Mouse (Mus musculus) kidney, postnatal 4 days (tissue): ENCODE results near the gene Ctc1.
"Not testable (repeated sequence)": the region's sequence is repeated elsewhere in the genome, so short reads cannot be mapped to it uniquely, and the experiment has no call there.

Experiments
- DNase-seq, 2 experiments: peaks; one replicate each; pipeline ENCODE4 v3.0.0; 2021; ENCODE audit warnings: mixed read lengths in 2 of 2

The Ctc1 gene

DNA sequence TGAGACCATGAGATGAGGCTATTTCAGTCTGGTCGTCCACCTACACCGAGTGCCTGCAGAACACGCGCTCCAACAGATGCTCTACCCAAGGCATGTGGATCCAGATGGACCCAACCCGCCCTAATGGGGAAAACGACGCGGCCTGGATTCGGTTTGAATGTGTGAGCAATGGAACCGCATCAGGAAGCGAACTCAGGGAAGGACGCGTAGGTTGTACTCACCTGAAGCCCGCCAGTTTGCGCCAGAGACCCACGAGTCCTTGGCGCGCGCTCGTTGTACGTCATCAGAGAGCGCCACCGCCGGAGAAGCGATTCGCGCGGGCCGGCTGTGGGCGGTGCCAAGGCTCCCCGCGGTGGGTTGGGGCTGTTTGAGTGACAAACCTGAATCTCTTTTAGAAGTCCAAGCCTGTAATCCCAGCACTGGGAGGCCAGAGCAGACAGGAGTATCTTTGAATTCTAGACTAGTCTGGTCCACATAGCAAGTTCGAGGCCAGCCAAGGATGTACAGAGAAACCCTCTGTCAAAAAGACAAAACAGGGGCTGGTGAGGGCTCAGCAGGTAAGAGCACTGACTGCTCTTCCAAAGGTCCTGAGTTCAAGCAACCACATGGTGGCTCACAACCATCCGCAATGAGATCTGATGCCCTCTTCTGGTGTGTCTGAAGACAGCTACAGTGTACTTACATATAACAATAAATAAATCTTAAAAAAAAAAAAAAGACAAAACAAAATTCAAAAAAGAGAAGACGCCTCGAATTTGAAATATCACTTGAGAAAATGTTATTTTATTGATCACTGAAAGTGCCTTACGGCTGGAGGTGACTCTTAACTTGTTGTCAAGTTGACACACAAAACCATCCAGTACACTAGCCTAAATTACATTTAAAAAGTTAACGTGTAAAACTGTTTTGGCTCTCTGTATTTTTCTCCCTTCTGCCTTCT, 7.3 kb upstream of the Ctc1 start, which contains the start of gene Pfas:
Pfas (minus strand) TSS at position 279 of the 940 bp plus-strand sequence.
- DNase-seq = peak; percentile 97 to 98

DNA sequence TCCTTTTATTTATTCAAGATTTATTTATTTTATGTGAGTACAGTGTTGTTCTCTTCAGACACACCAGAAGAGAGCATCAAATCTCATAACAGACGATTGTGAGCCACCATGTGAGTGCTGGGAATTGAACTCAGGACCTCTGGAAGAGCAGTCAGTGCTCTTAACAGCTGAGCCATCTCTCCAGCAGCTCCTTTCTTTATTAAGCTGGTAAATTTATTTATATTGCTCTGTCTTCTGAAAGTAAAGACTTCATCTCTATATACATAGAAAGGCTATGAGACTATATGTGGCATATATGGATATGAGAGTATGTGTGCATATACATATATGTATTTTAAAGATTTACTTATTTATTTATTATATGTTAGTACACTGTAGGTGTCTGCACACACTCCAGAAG, 6.2 kb upstream of the Ctc1 start:
- DNase-seq = no peak

DNA sequence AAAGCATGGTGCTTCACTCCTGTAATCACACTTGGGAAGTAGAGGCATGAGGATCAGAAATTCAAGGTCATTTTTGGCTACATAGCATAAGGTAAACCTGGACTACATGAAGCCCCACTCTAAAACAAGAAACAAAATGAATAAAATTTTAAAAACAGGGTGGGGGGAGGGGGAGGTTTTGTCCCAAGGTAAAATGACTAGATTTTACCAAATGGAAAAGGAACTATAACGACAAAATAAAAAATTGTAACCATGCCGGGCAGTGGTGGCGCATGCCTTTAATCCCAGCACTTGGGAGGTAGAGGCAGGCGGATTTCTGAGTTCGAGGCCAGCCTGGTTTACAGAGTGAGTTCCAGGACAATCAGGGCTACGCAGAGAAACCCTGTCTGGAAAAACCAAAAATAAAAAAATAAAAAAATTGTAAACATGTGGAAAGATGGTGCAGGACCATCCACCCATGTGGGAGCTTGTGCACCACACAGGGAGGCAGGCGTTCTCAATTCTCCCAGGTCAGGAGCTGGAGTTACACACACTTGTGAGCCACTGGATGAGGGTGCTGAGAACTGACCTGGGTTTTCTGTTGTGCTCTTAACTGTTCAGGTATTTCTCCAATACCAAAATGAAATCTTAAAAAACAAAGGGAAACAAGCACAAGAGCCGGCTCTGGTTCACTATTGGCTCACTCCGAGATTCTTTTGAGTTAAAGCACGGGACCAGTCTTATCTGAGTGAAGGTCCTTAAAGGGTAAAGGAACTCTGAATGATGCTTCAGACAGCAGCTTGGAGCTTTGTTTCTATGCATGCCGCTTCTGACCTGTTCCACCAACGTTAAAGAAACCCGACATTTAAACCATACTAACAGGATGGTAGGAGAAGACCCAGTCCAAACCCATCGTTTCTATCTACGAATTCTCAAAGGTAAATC, 5.0 kb upstream of the Ctc1 start:
- no peak for DNase-seq

DNA sequence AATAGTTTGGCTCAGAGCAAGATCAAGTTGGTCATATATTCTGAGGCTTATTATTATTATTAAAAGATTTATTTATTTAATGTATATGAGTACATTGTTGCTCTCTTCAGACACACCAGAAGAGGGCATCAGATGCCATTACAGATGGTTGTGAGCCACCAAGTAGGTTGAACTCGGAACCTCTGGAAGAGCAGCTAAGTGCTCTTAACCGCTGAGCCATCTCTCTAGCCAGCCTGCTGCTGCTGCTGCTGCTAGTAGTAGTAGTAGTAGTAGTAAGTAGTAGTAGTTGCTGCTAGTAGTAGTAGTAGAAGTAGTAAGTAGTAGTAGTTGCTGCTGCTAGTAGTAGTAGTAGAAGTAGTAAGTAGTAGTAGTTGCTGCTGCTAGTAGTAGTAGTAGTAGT, 4.3 kb upstream of the Ctc1 start:
- not testable (repeated sequence) for DNase-seq

DNA sequence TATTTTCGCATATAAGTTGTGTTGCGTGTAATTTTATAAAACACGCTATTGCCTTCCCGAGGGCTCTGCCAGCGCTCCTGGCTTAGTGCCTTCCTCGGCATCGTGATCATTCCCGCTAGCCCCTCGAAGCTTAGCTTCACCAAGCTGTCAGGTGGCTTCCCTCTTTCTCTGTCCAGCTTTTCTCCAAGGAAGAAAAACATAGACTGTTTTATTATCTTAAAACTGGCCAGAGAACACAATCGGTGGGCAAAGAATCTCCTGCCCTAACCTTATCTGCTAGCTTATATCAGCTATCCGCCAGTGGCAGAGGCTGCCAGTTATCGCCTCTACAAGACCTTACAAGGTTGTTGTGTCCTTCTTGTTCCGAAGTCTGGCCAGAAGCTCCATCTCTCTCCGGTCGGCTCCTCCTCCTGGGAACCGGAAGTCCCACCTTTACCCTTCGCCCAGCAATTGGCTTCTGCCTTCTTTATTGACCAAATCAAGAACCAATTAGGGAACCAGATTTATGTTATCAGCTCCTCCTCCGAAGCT, 3.6 kb upstream of the Ctc1 start:
- peak; percentile 89 to 92 for DNase-seq

DNA sequence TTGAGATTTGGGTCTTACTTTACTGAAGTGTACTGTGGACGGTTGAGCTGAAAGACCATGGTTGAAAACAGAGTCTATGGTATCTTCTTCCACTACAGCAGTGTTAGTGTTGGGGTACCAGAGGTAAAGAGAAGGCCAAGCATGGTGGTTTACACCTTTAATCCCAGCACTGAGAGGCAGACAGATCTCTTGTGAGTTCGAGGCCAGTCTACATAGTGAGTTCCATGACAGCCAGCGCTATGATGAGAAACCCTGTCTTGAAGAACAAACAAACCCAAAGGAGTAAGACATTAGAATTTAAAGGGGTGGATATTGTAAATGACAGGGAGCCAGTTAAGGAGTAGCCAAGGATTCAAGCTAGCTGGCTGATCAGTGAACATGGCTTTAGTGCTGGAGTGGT, 1.0 kb downstream of the Ctc1 start:
- DNase-seq = no peak

DNA sequence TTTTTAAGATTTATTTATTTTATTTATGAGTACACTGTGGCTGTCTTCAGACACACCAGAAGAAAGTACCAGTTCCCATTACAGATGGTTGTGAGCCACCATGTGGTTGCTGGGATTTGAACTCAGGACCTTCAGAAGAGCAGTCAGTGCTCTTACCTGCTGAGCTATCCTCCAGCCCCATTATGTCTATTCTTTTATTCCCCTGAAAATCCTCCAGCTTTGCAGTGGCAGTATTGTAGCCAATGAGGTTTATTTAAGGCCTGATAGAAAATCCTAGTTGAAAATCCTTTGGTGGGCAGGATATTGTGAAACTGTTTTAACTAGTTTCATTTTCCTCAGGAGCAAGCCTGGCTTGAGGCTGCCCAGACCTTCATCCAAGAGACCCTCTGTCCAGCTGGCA, 5.0 kb downstream of the Ctc1 start:
- DNase-seq = no peak

DNA sequence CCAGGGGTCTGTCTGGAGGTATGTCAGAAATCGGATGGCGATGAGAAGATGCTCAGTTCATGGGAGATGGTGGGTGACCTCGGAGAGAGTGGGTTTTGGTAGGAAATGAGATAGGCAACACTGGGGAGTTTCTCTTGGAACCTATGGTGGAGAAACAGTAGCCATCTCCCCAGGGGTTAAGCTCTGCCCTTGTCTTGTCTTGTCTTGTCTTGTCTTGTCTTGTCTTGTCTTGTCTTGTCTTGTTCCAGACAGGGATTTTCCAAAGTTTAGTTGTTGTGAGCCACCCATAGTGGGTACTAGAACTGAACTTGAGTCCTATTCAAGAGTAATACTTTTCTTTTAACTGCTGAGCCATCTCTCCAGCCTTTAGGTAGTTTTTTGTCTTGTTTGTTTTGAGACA, 10.9 kb downstream of the Ctc1 start:
- no peak for DNase-seq

DNA sequence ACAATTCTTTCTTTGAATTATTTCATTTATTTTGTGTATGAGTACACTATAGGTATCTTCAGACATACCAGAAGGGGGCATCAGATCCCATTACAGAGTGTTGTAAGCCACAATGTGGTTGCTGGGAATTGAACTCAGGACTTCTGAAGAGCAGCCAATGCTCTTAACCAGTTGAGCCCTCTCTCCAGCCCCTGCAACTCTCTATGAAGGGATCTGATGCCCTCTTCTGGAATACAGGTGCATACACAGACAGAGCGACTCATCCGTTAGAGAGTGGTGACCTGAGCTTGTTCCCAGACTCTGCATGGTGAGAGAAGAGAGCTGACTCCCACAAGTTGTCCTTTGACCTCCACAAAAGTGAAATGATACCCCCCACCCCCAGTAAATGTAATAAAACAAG, 13.1 kb downstream of the Ctc1 start:
- no peak for DNase-seq

DNA sequence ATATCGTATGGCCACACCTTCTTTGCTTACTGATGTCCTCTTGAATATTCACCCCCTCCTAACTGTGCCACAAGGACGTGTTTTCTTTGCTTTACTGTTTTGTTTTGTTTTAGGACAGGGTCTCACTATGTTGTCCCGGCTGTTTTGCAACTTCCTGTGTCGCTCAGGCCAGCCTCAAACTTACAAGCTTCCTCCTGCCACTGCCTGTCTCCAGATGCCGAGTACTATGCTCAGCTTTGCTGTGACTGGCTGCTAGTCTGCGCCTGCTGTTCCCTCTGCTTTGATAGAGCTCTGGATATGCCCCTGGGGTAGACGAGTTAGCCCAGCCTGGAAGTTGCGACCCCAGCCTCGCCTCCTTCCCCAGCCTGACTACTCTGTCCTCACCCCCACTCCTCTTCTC, 17.8 kb downstream of the Ctc1 start:
- DNase-seq = no peak

DNA sequence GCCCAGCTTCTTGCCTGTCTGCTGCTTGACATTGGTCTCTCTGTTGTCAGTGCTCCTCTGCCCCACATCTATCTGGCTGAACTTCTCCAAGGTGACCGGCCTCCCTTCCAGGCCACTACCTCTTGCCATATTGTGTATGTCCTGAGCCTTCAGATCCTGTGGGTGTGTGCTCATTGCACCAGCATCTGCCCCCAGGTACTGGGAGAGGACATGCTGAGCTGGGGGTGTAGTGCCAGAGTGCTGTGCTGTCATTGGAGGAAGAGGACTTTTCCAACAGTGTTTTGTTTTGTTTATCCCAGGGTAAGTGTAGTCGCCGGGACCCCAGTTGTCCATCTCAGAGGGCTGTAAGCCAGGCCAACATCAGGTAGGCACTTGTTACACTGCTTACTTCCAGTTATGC, 18.9 kb downstream of the Ctc1 start:
- no peak for DNase-seq

DNA sequence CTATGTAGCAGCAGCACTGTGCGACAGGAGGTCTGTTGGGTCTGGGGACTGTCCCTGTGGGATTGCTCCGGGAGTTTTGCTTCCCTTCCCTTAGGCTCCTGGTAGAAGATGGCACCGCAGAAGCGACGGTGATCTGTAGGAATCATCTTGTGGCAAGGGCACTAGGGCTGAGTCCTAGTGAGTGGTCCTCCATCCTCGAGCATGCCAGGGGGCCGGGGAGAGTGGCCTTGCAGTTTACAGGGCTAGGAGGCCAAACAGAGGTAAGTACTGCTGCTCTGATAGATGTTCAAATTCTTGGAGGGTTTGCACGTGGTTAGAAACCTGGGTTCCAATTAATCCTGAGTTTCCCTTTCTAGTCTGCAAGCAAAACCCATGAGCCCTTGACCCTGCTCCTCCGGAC, 19.7 kb downstream of the Ctc1 start:
- DNase-seq = no peak

DNA sequence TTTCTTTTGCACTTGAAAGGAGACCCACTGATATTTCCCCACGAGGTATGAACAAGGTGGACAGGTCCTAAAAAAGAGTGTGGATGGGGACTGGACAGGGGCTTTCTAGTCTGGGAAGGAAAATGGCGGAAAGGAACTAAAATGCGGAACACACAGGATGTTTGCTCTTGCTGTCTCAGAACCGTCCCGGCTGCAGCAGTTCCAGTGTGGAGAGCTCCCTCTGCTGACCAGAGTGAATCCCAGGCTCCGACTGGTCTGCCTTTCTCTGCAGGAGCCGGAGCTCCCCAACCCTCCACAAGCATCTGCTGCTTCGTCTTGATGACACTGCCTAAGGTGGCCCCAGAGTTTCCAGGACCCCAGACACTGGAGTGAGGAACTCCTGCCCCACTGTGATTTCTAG, 20.1 kb downstream of the Ctc1 start:
- DNase-seq = peak; percentile 85 to 92

DNA sequence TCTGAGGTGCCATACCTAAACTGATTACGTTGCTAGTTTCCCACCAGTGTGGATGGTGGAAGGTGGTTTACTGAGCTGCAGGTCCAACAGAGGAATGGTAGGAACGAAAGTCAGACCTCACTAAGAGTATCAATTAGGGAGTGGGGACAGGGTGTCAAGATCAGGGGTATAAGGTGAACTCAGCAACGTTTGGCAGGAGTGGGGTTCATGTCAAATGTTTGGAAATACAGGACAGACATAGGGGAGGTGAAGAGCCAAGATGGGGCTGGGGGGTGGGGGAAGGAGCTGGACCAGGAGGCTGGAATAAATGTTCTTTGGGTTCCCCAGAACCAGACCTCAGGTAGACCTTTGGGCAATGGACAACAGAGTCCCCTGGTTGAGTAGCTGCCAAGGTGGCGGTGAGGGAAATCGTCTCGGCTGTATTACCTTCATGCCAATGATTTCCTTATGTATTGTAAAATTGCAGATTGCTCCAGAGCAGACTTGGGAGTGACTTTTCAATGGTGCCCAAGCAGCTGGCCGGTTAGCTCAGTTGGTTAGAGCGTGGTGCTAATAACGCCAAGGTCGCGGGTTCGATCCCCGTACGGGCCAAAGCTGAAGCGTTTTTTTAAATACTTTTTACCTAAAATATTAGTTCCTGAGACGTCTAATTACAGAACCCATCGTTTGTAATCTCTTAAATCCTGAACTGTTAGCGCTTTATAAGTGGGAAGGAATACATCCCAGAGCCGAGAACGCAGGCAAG, 20.9 kb downstream of the Ctc1 start:
- peak; percentile 85 to 87 for DNase-seq

DNA sequence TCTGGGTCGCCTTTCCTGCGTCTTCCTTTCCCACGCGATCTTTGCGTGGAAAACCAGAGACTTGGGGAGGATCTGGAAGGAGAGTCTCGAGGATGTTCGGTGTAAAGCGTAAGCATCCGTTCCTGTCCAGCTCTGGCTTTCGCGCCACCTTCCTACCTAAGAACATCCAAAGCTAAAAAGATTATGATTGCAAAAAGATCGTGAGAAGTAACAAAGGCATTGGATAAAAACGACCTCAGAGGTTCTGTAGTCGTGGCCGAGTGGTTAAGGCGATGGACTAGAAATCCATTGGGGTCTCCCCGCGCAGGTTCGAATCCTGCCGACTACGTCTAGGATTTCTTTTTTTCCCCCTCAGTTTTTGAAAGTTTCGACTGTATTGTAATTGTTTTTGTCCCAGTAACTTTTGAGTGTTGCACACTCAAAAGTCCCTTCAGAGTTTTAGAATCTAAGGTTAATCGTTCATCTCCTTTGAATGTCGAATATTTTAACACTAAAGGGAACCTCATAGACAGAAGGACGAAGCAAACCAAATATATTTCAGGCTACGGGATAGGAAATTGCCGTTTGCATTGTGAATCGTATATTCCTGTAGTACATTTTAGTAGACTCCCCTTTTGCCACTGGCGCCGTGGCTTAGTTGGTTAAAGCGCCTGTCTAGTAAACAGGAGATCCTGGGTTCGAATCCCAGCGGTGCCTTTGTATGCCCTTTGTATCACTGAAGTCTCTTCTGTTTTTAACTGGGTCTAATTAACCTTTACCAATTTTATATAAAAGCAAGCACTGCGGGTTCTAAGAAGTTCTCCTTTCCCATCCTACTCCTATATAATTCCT, 21.7 kb downstream of the Ctc1 start:
- DNase-seq = peak; percentile 78 to 86

DNA sequence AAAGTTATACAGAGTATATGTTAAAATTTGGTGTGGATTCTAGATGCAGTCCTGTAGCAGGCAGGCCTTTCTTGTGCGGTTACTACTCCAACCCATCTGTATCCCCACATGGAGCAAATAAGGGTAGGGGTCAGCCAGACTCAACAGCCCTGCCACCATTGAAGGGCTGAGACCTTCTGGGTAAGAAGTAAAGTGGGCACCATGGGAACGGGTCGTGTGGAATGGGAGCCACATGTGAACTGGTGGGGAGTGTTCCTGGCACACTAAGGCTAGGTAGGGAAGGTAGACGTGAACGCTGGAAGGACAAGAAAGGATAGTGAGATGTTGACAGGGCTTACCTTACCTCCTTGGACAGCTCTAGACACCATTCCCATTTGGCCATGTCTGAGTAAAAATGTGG, 22.5 kb downstream of the Ctc1 start:
- DNase-seq = no peak

DNA sequence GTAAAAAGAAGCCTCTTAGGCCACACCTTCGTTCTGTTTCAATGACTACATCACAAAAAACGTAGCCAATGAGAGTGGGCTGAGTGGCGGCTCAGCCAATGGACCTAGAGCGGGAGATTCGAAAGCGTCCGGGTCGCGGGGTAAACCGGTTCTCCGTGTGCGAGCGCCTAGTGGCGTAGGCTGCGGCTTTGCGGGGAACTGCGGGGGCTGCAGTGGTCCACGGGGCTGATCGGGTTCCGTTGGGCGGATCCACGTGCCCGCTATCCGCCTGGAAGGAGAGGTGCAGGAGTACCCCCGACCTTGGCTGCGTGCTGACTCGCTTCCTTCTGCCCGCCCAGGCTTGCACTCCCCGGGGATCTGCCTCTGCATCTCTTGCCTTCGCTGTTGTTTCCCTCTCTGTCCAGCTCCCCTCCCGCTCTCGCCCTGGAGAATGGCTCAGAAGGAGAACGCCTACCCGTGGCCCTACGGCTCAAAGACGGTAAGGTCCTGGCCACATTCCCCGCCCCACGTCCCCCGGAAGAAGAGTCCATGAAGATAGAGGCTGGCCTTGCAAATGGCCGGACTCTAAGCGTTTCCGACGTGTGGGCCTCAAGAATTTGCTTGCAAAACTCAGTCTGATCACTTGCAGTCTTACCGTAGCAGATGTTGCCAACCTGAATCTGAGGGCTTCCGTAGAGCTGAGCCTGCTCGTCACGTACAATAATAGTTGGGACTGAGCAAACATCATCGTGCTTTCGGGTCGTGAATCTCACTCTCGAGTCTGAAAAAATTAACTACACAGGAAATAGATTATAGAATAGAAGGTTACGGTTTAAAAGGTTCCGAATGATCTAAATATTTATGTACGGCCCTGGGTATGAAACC, 30.1 kb downstream of the Ctc1 start, which contains the start of gene Aurkb:
Aurkb (plus strand) TSS at position 117 of the 864 bp plus-strand sequence.
- peak; percentile 90 to 95 for DNase-seq

DNA sequence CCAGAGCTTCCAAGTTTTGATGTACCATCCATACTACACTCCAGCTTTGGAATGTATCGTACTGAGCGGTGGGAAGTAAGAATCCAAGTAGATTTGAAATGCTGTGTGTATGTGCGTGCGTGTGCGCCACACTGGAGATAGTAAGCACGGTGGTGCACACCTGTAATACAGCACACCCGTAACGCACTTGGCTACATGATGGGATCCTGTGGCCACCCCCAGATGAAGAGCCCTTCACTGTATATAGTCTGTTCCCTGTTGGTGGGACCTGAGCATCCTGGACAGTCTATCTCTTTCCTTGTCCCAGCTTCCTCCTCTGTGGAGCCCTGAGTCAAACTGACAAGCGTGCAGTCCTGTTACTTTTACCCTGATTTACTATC, 30.7 kb downstream of the Ctc1 start:
- DNase-seq = no peak

DNA sequence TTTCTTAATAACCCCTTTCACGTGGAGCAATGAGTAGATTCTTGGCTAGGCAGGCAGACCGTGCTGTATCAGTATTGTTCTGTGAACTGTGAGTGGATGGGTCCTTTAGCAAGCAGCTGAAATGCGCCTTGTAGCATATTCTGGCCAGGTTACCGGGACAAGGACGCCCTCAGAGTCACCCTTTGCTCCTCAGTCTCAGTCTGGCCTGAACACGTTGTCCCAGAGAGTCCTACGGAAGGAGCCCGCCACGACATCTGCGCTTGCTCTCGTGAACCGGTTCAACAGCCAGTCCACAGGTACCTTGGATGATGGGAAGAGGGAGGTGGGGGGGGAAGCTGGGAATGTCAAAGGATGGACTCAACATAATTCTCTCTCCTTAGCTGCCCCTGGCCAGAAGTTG, 31.9 kb downstream of the Ctc1 start:
- no peak for DNase-seq

DNA sequence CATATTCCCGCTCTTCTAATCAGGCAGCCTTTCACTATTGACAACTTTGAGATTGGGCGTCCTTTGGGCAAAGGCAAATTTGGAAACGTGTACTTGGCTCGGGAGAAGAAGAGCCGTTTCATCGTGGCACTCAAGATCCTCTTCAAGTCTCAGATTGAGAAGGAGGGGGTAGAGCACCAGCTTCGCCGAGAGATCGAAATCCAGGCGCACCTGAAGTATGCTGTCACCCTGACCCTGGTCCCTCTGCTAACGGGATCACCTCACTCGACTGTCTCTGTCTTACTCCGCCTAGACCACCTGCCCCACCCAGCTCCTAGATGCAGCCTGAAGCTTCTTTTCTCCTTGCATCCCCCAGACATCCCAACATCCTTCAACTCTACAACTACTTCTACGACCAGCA, 32.4 kb downstream of the Ctc1 start:
- no peak for DNase-seq

DNA sequence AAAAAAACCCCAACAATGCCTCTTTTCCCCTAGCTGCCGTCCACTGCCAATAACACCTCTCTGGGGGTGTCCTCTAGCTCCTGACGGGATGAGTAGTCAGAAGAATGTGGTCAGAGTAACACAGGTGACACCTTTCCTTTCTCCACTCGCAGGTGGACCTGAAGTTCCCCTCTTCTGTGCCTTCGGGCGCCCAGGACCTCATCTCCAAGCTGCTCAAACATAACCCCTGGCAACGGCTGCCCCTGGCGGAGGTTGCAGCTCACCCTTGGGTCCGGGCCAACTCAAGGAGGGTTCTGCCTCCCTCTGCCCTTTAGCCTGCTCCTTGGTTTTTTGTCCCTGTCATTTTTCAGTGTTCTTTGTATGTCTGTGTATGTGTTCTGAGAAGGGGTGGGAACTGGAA, 35.0 kb downstream of the Ctc1 start:
- DNase-seq = no peak
